Mouse (Mus musculus) CH12.LX (cell line): ENCODE results near the gene Olfr1361. TPM values are rescaled to one million over a fixed set of nuclear protein-coding genes. Genes with fewer than 3 reads are reported as not detected.

ENCODE experiments used
- DNase-seq: peaks from one replicate; pipeline ENCODE4 v3.0.0-alpha.2; 2013; ENCODE audit errors: extremely low read depth
- H3K27ac ChIP-seq: 2 replicates; pipeline ENCODE4 v1.5.1; 2012; ENCODE audit warnings: low read depth, mild to moderate bottlenecking, control low read depth, moderate library complexity; ENCODE audit not compliant: insufficient read depth
- H3K27me3 ChIP-seq: replicated peaks from 2 replicates; pipeline ENCODE3; 2012; ENCODE audit warnings: inconsistent platforms
- H3K36me3 ChIP-seq, 2 experiments: replicated peaks in 1 of 2; 2 replicates each; pipeline versions ENCODE3 to v1.6.1; 2012; ENCODE audit warnings: inconsistent platforms in 1 of 2, low read length in 1 of 2, mild to moderate bottlenecking in 1 of 2, mixed read lengths in 1 of 2, moderate library complexity in 1 of 2; ENCODE audit not compliant: control insufficient read depth in 1 of 2, insufficient read depth in 1 of 2
- H3K4me1 ChIP-seq, 2 experiments: 2 replicates each; pipeline ENCODE4 v1.6.1; 2012; ENCODE audit warnings: inconsistent platforms in 1 of 2, moderate library complexity in 1 of 2; ENCODE audit not compliant: insufficient read depth in 2 of 2, control insufficient read depth in 1 of 2
- H3K4me2 ChIP-seq: 2 replicates; pipeline ENCODE4 v1.6.1; 2012; ENCODE audit warnings: low read depth, mild to moderate bottlenecking, control low read depth; ENCODE audit not compliant: poor library complexity, insufficient read depth, severe bottlenecking
- H3K4me3 ChIP-seq, 3 experiments: fragments of 150-350 bp in 1 of 3; sonication (generic) in 1 of 3; replicated peaks in 1 of 3; 2 replicates each; pipeline versions ENCODE3 to v1.5.1; 2011 to 2012; ENCODE audit warnings: low read depth in 2 of 3, low read length in 2 of 3, mild to moderate bottlenecking in 2 of 3, moderate library complexity in 2 of 3, control low read depth in 1 of 3, improper control_type of control experiment in 1 of 3, inconsistent platforms in 1 of 3, mixed read lengths in 1 of 3; ENCODE audit not compliant: poor library complexity in 1 of 3
- H3K79me2 ChIP-seq: replicated peaks from 2 replicates; pipeline ENCODE4 v1.6.1; 2012; ENCODE audit warnings: mild to moderate bottlenecking, moderate library complexity; ENCODE audit not compliant: control insufficient read depth, poor library complexity, insufficient read depth, severe bottlenecking; ENCODE audit errors: extremely low read depth
- H3K9ac ChIP-seq: 2 replicates; pipeline ENCODE4 v1.6.1; 2012; ENCODE audit warnings: low read depth, mild to moderate bottlenecking, control low read depth, moderate library complexity; ENCODE audit not compliant: insufficient read depth
- H3K9me3 ChIP-seq: replicated peaks from 2 replicates; pipeline ENCODE3; 2012; ENCODE audit warnings: low read length, inconsistent platforms, mixed read lengths
- BHLHE40 ChIP-seq: IDR thresholded peaks from 2 replicates; pipeline ENCODE4 v1.6.1; 2011; ENCODE audit warnings: mild to moderate bottlenecking, low read depth, low read length, improper control_type of control experiment
- EP300 ChIP-seq: IDR thresholded peaks from 2 replicates; pipeline ENCODE4 v1.6.1; 2011; ENCODE audit warnings: low read length, improper control_type of control experiment
- HCFC1 ChIP-seq: IDR thresholded peaks from 2 replicates; pipeline ENCODE4 v1.6.1; 2012; ENCODE audit warnings: low read depth, mild to moderate bottlenecking, inconsistent platforms, low read length, improper control_type of control experiment
- MAFK ChIP-seq: IDR thresholded peaks from 2 replicates; pipeline ENCODE4 v1.6.1; 2011; ENCODE audit warnings: low read length, improper control_type of control experiment; ENCODE audit not compliant: insufficient replicate concordance
- MEF2A ChIP-seq: IDR thresholded peaks from 2 replicates; pipeline ENCODE4 v1.6.1; 2014; ENCODE audit warnings: low read depth, mild to moderate bottlenecking, inconsistent platforms, low read length, improper control_type of control experiment, borderline replicate concordance
- MXI1 ChIP-seq: IDR thresholded peaks from 2 replicates; pipeline ENCODE4 v1.6.1; 2011; ENCODE audit warnings: mild to moderate bottlenecking, low read depth, low read length, improper control_type of control experiment
- NRF1 ChIP-seq: IDR thresholded peaks from 2 replicates; pipeline ENCODE4 v1.6.1; 2014; ENCODE audit warnings: low read depth, mild to moderate bottlenecking, inconsistent platforms, low read length, improper control_type of control experiment, moderate library complexity
- PAX5 ChIP-seq: IDR thresholded peaks from 2 replicates; pipeline ENCODE4 v1.6.1; 2012; ENCODE audit warnings: low read length, inconsistent platforms, mixed read lengths
- POLR2AphosphoS2 ChIP-seq: IDR thresholded peaks from 2 replicates; pipeline ENCODE4 v1.6.1; 2011; ENCODE audit warnings: low read depth, low read length, improper control_type of control experiment
- RAD21 ChIP-seq: IDR thresholded peaks from 2 replicates; pipeline ENCODE4 v1.6.1; 2011; ENCODE audit warnings: low read depth, mild to moderate bottlenecking, low read length, improper control_type of control experiment, moderate library complexity
- SIN3A ChIP-seq: IDR thresholded peaks from 2 replicates; pipeline ENCODE4 v1.6.1; 2012; ENCODE audit warnings: low read length, improper control_type of control experiment, inconsistent platforms
- TBP ChIP-seq: conservative IDR thresholded peaks from 2 replicates; pipeline ENCODE4 v1.6.1; 2011; ENCODE audit warnings: low read depth, low read length, improper control_type of control experiment
- dilution Hi-C: fragments of 300-500 bp; cut with MboI; formaldehyde crosslinking; loops from 2 replicates; pipeline ENCODE4 v1.14.3; 2020; ENCODE audit warnings: low sequenced_read_pairs; ENCODE audit not compliant: extremely low pct_unique_long_range_greater_than_20kb, extremely low pct_ligation_motif_present
- in situ Hi-C: fragments of 300-500 bp; cut with MboI; formaldehyde crosslinking; loops from 3 replicates; pipeline ENCODE4 v1.14.3; 2019; ENCODE audit warnings: low sequenced_read_pairs, low pct_ligation_motif_present, low pct_unique_long_range_greater_than_20kb, mixed read lengths
- polyA plus RNA-seq: library from polyadenylated mRNA; unstranded; fragments of >175 nt; gene quantifications from 2 replicates; pipeline ENCODE4 v1.2.1, GENCODE M21; 2012; ENCODE audit warnings: low read depth; ENCODE audit not compliant: insufficient read length
- total RNA-seq, 2 experiments: library from RNA; depleted of rRNA; stranded (reverse); fragments of 300-350 nt in 1 of 2; fragments of >200 nt in 1 of 2; gene quantifications; 2 replicates each; pipeline ENCODE4 v1.2.3; 2012 to 2014

Gene Olfr1361
- not detected in 2 replicates for total RNA-seq (2012; rRNA removed)
- not detected in 2 replicates for total RNA-seq (2014; rRNA removed)
- not detected in 2 replicates for polyA plus RNA-seq

DNA sequence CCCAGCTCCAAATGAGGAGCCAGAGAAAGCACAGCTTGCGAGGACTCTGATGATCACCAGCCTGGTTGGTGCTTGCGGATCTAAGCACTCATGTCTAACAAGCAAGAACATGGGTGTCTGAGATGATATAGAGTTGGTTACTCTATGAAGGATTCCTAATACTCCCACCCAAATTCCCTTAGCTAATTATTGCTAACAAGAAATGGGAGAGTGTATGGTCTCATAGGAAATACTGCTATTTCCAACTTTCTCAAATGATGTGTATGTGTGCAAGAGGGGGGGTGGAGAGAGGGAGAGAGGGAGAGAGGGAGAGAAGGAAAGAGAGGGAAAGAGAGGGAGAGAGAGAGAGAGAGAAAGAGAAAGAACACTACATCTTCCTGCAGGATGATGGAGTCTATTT is at the start of gene Olfr1361:
Olfr1361 (minus strand) TSS at position 101 of the 400 bp plus-strand sequence.
- no peak for DNase-seq
- H3K36me3 ChIP-seq: no peaks in the 10 kb centered on the region
- dilution Hi-C loops: no loop called here
- TF ChIP-seq MXI1: no peak
- TF ChIP-seq MEF2A: no peak
- no peak for TF ChIP-seq EP300
- no peak for TF ChIP-seq SIN3A
- TF ChIP-seq BHLHE40: no peak
- no peak for TF ChIP-seq POLR2AphosphoS2
- no peak for TF ChIP-seq HCFC1
- no peak for TF ChIP-seq NRF1
- in situ Hi-C loops: no loop called here
- no peak within 1 kb of the TSS for H3K9ac ChIP-seq
- no peak within 1 kb of the TSS for H3K4me2 ChIP-seq
- no peaks in the 10 kb centered on the region for H3K79me2 ChIP-seq
- H3K27me3 ChIP-seq: peaks cover 1% of the 10 kb centered on the region
- H3K9me3 ChIP-seq: no peaks in the 10 kb centered on the region
- peaks cover 0 to 3% of the 10 kb centered on the region in 2 experiments; a peak in 1 of 4 replicates for H3K4me1 ChIP-seq
- no peak within 1 kb of the TSS for H3K4me3 ChIP-seq
- no peak within 1 kb of the TSS for H3K27ac ChIP-seq

- no peak for DNase-seq
- H3K4me3 ChIP-seq: peak overlapping the region in 2 of 3 experiments; percentile 62 to 71
- H3K4me1 ChIP-seq: peaks cover 8 to 18% of the 10 kb centered on the region in 2 experiments; a peak in 3 of 4 replicates
- H3K79me2 ChIP-seq: no peaks in the 10 kb centered on the region
- no peak overlapping the region for H3K27ac ChIP-seq
- H3K9me3 ChIP-seq: no peaks in the 10 kb centered on the region
- H3K4me2 ChIP-seq: peak overlapping the region; percentile 99
- no peak for TF ChIP-seq BHLHE40
- TF ChIP-seq MAFK: no peak
- TF ChIP-seq RAD21: no peak
- no peak for TF ChIP-seq NRF1
- TF ChIP-seq PAX5: no peak
- no peak for TF ChIP-seq MEF2A
- no peak for TF ChIP-seq EP300
- 0 out of 2 replicates have a peak, but pooled peaks have one; percentile 18 for TF ChIP-seq TBP
- H3K36me3 ChIP-seq: no peaks in the 10 kb centered on the region
- peak overlapping the region; percentile 80 for H3K9ac ChIP-seq
- dilution Hi-C loops (no loop called here), in situ Hi-C loops (loop anchor here (25.0 kb wide), 2 partner anchors 226 to 324 kb away; partner anchors contain the start of gene Zfp184)
- H3K27me3 ChIP-seq: peaks cover 3% of the 10 kb centered on the region
These were observed 48.5 kb upstream of the Olfr1361 start for GRCm38 (mm10) chr13:21711698-21712097.
